Mouse (Mus musculus): ENCODE measurements at regions not wholly inside any gene's neighbourhood (a gene's known extent, or its start where the extent isn't known, plus 50 kb on each side); places are given as distances from the start of the nearest gene placed in this dataset.

DNA sequence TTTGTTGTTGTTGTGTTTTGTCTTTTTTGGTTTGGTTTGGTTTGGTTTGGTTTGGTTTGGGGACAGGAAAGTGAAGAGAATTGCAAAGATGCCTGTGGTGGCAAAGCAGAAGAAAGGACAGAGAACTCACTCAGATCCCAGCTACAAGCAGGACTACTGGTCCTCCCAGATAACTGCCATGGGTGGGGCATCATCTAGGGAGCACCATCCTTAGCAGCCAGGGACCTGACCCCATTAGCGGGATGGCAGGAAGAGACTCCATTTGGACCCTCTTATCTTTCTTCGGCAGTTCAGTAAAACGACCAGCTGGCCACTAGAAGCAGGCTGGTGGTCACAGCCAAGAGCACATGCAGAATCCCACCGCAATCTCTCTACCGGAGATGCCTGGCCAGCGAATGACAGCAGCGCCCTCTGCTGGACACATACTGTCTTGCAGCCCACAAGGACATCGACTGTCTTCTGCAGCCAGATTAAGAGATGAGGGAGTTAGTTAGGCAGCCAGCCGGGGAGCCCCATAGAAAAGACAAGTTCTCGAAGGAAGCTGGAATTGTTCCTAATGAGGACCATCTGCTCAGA lies 119.8 kb downstream of the Gm9195 start:
- DNase-seq (ENCODE audit: low spot score in 2 of 2), result peak; percentile 2 to 3

GRCm38 (mm10) chr14:72360829-72361520 lies 130.7 kb downstream of the Gm9195 start:
- no peak for DNase-seq (ENCODE audit: low spot score in 2 of 2)

DNA sequence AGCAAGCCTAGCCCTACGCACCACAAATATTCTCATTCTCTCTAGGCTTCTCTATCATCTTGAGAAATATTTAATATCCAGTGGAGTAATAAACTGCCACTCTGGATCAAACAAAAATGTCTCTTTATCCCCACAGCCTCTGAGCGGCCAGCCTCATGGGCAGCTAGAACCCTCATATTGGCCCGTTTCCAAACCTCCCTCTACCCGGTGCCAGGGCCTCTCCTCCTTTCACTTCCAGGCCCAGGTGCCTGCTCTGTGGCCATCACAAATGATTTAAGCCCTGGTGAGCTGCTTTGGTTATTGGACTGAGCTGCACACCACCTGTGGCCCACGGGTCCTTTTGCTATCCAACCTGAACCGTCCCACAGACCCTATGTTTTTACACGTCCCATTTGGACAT lies 131.5 kb downstream of the Gm9195 start:
- no peak for DNase-seq (ENCODE audit: low spot score in 2 of 2)

DNA sequence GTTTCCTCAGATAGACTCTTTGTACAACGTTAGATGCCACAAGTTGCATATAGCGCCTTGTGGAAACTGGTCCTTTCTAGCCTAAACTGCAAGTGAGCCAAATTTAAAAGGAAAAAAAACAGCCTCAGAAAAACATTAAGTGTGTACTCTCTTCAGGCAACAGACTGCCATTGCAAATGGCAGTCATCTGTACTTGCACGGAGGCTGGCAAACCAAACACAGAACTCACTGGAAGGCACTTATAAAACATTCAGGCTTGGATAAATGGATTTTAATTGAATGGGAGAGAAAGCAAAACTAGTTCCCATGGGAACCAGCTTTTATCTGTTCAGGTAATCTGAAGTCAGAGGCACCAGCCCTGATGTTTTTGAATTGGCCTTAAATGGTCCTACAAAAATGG lies 133.7 kb downstream of the Gm9195 start:
- DNase-seq (ENCODE audit: low spot score in 2 of 2), result no peak

DNA sequence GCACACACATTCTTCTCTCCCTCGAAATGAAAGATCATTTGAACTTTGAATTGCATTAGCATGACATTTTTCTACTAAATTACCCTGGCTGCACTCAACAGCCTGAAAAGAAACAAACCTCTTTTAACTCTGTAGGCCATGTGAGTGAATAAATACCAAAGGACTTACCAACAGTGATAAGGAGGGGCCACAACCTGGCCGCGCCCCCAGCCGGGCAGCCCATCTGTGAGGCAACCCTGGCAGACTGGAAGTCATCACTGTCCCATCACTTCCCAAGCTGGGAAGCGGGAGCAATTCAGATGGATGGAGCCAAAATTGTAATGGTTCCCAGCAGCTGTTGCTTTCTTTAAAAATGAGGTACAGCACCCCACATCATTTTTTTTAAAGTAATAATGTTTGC lies 149.5 kb downstream of the Gm9195 start:
- DNase-seq (ENCODE audit: low spot score in 2 of 2), result no peak

DNA sequence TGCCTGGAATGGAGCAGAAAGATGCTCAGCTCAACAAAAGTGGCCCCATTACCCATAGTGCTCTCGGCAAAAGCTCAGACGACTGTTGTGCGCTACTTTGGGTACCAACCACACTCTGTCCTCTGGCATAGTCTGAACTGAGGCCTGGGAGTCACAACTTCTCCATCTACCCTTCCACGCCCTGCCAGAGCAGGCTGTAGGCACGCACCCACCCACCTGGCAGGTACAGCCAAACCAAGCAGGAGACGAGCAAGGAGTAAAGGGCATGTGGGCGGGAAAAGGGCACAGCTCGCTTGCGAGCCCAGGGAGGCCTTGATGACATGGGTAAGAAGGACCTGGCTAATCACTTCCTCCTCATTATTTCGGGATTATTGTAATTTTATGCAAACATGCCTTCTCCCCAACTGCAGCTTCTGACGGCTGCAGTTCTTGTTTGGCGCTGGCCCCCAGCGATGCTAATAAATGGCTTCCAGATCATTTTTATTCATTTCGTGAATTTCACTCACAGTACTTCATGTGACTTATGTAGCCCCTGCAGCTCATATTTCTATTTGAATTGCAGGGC lies 150.0 kb downstream of the Gm9195 start:
- no peak for DNase-seq (ENCODE audit: low spot score in 2 of 2)

GRCm38 (mm10) chr14:72338046-72338445 lies 153.6 kb downstream of the Gm9195 start:
- DNase-seq (ENCODE audit: low spot score in 2 of 2), result no peak

DNA sequence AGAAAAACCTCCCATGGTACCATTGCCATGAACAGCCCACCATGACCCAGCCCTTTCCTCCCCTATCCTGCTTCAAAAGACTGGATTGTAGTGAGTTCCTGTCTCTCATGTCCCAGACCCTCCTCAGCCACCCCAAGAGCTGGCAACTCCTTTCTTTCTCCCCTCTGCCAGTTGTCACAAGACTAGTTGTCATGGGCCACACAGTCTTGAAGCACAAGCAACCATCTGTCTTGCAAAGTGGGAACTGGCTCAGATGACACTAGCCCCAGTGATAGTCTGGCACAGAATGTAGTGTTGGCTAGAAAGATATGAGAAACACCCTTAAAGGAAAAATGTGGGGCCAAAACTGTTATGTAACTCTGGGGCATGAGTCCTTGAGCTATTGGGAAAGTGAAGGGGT lies 187.8 kb downstream of the Gm9195 start:
- DNase-seq (ENCODE audit: low spot score in 2 of 2), result no peak

- no peak for DNase-seq (ENCODE audit: low spot score in 2 of 2)
Measured at GRCm38 (mm10) chr14:72300026-72300425, 191.6 kb downstream of the Gm9195 start.

DNA sequence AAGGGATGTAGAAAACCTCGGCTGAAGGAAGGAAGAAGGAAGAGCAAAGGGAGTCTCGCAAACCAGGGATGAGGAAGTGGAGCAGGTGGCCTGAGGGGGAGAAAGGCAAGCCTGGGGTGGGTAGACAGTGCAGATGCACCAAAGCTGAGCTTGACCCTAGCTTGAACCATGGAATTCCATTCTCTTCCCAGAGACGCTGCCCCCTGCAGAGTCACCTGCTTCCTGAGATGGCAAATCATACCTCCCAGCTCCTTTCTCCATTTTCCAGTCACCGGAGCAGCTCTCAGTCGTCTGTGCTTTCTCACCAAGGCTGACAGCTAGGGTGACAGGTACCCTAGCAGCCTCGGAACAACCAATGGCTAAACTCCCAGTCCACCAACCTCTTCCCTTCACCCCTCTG lies 197.0 kb downstream of the Gm9195 start:
- DNase-seq (ENCODE audit: low spot score in 2 of 2), result no peak

- DNase-seq (ENCODE audit: low spot score in 2 of 2), result no peak
Measured at GRCm38 (mm10) chr14:72293677-72294387, 197.8 kb downstream of the Gm9195 start.

GRCm38 (mm10) chr14:72292656-72293299 lies 198.9 kb downstream of the Gm9195 start:
- DNase-seq (ENCODE audit: low spot score in 2 of 2), result no peak

- DNase-seq (ENCODE audit: low spot score in 2 of 2), result no peak
Measured at GRCm38 (mm10) chr14:72277309-72277708, 214.3 kb downstream of the Gm9195 start.

- no peak for DNase-seq (ENCODE audit: low spot score in 2 of 2)
Measured at GRCm38 (mm10) chr14:72259255-72259654, 232.4 kb downstream of the Gm9195 start.

DNA sequence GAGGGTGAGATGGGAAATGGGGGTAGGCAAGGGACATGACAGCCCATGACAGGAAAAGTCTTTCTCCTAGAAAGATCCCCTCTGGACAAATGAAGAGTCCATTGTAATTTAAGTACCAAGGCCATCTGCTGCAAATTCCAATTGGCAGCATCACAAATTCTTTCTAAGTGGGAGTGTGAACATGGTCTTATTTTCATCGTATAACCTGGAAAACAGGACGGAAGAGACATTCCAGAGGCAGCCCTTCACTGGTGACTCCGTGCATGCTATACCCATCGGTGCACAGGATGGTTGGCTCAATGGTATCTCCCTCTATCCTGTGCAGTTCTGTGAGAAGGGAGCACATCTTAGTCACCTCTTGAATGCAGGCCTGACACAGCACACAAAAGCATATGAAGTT lies 249.8 kb downstream of the Gm9195 start:
- DNase-seq (ENCODE audit: low spot score in 2 of 2), result no peak

DNA sequence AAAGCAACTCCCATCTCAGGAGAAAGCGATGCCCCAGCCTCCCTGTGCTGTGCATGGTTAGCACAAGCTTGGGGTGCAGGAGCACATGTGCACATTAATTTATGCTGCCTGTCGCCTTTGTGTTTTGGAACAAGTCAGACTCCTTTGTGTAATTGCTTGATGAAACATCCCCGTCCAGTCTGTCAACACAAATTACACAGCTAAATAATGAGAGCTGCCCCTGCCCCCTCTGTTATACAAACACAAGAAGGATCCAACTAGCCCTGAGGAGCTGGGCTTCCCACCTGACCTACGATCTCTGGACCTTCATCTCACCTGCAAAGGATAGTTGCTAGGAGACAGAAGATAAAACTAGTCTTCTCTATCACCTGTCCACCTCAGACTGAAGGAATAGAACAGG lies 251.4 kb downstream of the Gm9195 start:
- no peak for DNase-seq (ENCODE audit: low spot score in 2 of 2)

DNA sequence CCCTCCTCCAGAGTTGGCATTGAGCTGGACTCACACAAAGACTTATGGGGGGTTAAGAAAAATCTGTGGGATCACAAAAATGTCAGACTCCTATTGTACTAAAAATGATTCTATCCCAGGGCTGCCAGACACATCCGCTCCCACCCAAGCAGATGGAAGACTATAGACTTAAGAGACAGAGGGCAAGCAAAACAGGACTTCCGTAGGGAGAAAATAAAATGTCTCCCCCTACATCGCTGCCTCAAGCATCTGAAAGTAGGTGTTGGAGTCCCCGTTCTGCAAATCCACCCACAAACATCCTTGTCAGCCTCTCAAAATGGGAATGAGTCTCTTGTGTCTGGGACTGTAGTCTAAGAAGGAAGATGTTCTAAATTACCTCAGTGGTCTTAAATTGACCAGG lies 253.3 kb downstream of the Gm9195 start:
- no peak for DNase-seq (ENCODE audit: low spot score in 2 of 2)

DNA sequence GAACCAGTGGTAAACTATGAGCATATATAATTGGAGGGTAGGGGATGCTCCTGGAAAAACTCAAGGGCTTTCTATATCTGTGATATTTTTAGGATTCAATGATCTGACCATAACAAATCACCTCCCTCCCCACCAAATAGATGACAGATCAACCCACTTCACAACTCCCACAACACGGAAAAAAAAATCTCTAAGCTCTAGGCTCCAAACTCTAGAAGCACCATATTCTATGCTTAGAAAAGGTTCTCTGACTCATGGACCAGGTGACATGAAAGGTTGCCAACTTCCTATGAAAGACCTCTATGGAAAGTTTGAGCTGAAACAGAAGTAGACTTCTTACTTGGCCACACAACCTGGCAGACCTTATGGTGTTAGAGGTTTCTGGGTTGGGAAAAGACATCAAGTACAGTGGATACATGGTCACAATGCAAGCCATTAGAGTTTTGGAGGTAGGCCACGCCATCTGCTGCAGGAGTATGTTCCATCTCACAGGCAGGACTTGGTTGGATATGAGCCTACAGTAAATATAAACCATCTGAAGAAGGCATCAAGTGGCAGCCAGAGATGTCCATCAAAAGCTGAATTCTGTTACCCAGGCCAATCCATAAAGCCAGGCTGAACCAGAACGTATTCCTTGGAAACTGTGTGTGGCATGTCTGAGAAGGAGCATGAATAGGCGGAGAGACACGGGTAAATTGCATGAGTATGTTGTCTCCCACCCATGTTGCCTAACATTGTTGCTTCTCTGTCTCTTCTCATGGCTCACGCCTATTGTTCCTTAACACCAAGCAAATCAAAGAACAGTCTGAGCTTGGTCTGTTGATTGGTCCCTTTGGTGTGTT lies 257.2 kb downstream of the Gm9195 start:
- no peak for DNase-seq (ENCODE audit: low spot score in 2 of 2)

DNA sequence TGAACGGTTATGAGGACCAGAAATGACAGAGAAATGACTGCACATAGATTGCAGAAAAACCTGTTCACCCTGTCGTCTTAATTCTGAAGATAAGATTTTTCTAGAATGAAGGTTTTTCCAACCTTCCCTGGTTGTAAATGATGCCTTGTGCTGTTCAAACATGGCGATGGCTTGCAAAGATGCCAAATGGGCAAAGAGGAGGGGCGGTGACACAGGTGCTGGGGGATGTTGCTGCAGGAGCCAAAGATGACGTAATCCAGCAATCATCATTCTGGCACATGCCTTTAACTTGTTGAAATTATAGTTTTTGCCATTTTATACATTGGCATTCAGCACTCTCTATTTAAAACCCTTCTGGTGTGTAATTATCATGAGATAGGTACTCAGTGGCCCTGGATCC lies 263.8 kb downstream of the Gm9195 start:
- no peak for DNase-seq (ENCODE audit: low spot score in 2 of 2)

DNA sequence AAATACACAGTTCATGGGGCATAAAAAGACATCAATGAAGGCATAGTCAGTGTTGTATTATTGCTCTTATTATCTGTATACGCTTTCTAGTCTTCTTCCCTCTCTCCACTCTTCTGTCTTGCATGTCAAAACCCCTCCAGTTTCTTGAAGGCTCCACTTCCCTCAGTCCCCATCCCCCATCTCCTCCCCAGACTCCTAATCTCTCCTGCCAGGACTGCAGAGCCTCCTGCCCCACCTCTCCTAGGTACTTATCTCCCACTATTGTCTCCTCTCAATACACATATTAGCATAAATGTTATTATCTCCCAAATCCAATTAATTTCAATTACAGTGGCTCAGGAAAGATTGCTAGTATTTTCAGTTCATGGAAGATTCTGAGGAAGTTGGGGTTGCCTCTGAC lies 264.2 kb downstream of the Gm9195 start:
- DNase-seq (ENCODE audit: low spot score in 2 of 2), result no peak

GRCm38 (mm10) chr14:72226946-72227345 lies 264.7 kb downstream of the Gm9195 start:
- no peak for DNase-seq (ENCODE audit: low spot score in 2 of 2)
